Mouse (Mus musculus) lung, adult 2 months (tissue): ENCODE measurements around the gene Cfap61.

Experiments
- CTCF ChIP-seq: fragments of 200-500 bp; IDR thresholded peaks from 2 replicates; pipeline ENCODE4 v1.5.1; 2011; ENCODE audit warnings: mild to moderate bottlenecking, low read length, control low read depth; ENCODE audit not compliant: insufficient read depth
- POLR2A ChIP-seq: fragments of 200-500 bp; IDR thresholded peaks from 2 replicates; pipeline ENCODE4 v1.6.1; 2011; ENCODE audit warnings: low read depth, mild to moderate bottlenecking, control low read depth, low read length, borderline replicate concordance; ENCODE audit errors: extremely low read depth

DNA sequence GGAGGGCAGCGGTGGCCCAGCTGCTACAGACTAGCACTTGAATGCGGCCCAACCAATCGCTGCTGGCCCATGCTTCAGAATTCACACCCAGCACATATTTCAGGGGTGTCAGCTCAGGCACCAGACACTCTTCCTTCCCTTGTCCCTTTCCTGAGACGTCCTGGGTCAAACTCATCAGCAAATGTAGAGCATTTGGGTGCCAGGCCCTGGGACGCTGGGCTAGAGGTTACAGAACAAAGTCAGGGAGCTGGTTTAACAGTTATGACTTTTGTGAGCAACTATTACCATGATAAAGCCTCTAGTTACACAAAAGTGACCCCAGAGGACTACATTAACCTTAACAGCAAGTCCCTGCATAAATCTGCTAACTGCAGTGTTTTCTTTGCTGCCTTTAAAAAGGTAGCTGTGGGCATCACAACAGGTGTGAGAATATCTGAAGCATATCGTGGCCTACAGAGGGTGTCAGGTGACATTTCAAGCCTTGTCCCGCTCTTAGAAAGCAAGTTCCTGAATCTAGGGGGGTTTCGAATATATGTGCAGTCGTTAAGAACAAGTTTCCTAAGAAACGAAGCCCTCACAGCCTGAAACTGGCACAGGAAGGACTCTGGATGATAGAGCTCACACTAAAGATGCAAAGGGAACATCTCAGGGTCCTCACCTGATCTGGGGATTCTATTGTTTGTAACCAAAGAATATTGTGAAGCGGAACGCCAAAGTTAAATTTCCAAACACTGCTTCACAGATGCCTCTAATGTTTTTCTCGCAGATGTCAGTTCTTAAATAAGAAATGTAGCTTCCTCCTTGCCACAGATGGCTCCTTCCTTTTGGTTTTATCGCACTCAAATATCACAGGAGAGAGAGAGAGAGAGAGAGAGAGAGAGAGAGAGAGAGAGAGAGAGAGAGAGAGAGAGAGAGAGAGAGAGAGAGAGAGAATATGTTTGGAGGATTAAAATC lies 281.8 kb downstream of the Cfap61 start:
- TF ChIP-seq CTCF: no peak
- TF ChIP-seq POLR2A: no peak
